Mouse (Mus musculus) small intestine, adult 2 months (tissue): ENCODE results near the gene Dnajc25. TPM values are rescaled to one million over a fixed set of nuclear protein-coding genes. Genes with fewer than 3 reads are reported as not detected.

Experiments used
- H3K27ac ChIP-seq: fragments of 200-500 bp; 2 replicates; pipeline ENCODE4 v1.5.1; 2012; ENCODE audit warnings: low read depth, low read length, control low read depth, inconsistent platforms; ENCODE audit not compliant: insufficient read depth
- H3K27me3 ChIP-seq: fragments of 200-500 bp; 2 replicates; pipeline ENCODE4 v1.6.1; 2012; ENCODE audit warnings: mild to moderate bottlenecking, moderate library complexity, low read length, inconsistent platforms; ENCODE audit not compliant: control insufficient read depth, insufficient read depth
- H3K36me3 ChIP-seq: fragments of 200-500 bp; 2 replicates; pipeline ENCODE4 v1.6.1; 2012; ENCODE audit warnings: mild to moderate bottlenecking, low read length, control low read depth, inconsistent platforms; ENCODE audit not compliant: control insufficient read depth, insufficient read depth
- H3K4me1 ChIP-seq: fragments of 200-500 bp; 2 replicates; pipeline ENCODE4 v1.6.1; 2012; ENCODE audit warnings: low read length, inconsistent platforms, mixed read lengths; ENCODE audit not compliant: control insufficient read depth, insufficient read depth, insufficient read length
- H3K4me3 ChIP-seq: fragments of 200-500 bp; 2 replicates; pipeline ENCODE4 v1.5.1; 2012; ENCODE audit warnings: low read depth, mild to moderate bottlenecking, control low read depth, inconsistent platforms, low read length, moderate library complexity
- CTCF ChIP-seq: fragments of 200-500 bp; IDR thresholded peaks from 2 replicates; pipeline ENCODE4 v1.5.1; 2012; ENCODE audit warnings: low read depth, mild to moderate bottlenecking, control low read depth, inconsistent platforms, low read length, moderate library complexity, mixed read lengths; ENCODE audit not compliant: insufficient replicate concordance, insufficient read length; ENCODE audit errors: extremely low read depth
- POLR2A ChIP-seq: fragments of 200-500 bp; IDR thresholded peaks from 2 replicates; pipeline ENCODE4 v1.6.1; 2012; ENCODE audit warnings: low read depth, mild to moderate bottlenecking, control low read depth, inconsistent platforms, low read length, moderate library complexity
- WGBS: fragments of 180-500 bp; shearing (Covaris S2); methylation state at CpG from one replicate; pipeline ENCODE4 v1.1.7; 2018; 5-methylcytosine and 5-hydroxymethylcytosine counted together
- polyA plus RNA-seq: library from polyadenylated mRNA; depleted of rRNA; stranded (reverse); fragments of >200 nt; gene quantifications from 2 replicates; pipeline ENCODE4 v1.2.3, GENCODE M21; 2012

Dnajc25 gene
- polyA plus RNA-seq, 1 experiment: 4.2 TPM

DNA sequence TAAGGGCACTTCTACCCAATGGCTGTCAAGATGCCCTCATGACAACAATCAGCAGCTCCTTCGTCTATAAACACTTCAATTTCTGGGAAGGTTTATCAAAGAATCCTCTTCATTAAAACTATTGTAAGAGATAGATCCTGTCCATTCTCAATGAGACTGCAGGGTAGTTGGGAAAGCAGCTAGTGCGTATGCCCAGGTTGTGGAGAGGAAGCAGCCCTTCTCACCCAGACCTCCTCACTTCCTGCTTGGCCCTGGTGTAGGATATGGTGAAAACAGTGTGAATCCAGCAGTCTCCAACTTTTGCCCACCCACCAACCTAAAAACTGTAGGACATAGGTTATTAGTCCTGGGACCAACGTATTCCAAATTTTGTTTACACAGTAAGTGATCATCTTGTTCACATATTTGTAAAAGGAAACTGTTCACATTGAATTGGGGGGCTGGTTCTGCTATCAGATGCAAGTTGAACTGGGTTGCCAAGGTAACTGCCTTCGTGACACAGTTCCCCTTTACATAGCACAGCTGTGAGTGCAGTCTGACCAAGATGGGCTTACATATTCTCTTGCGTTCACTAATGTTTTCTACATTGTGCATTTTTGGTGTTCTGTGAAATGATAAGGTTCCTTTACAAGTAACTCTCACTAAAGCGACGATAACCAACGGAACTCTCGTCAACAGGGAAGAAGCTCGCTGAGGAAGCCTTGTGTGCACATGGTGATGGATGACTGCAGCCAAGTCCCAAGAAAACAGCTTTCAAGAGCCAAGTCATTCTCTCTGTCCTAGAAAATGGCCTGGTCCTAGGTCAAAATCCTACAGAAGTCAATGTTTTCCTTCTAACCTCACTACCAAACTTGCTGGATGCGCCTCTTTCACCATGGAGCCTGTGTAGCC lies 45.8 kb downstream of the Dnajc25 start:
- 90% methylated on average over 11 of the region's 11 CpGs for WGBS
- TF ChIP-seq CTCF: no peak
- TF ChIP-seq POLR2A: no peak
- Histone ChIP-seq H3K27ac (no peak overlapping the region), H3K27me3 (no peaks in the 10 kb centered on the region), H3K36me3 (peaks cover 5% of the 10 kb centered on the region), H3K4me3 (no peak overlapping the region), H3K4me1 (peaks cover 2% of the 10 kb centered on the region; the same call in 1 of the 2 replicates)

GRCm38 (mm10) chr4:59043074-59043473 lies 48.2 kb downstream of the Dnajc25 start:
- H3K27ac ChIP-seq: no peak overlapping the region
- 97% methylated on average over 5 of the region's 5 CpGs for WGBS
- TF ChIP-seq POLR2A (no peak), CTCF (no peak)
- H3K4me1 ChIP-seq: no peaks in the 10 kb centered on the region
- H3K4me3 ChIP-seq: no peak overlapping the region
- no peaks in the 10 kb centered on the region for H3K27me3 ChIP-seq
- H3K36me3 ChIP-seq: peaks cover 5% of the 10 kb centered on the region

DNA sequence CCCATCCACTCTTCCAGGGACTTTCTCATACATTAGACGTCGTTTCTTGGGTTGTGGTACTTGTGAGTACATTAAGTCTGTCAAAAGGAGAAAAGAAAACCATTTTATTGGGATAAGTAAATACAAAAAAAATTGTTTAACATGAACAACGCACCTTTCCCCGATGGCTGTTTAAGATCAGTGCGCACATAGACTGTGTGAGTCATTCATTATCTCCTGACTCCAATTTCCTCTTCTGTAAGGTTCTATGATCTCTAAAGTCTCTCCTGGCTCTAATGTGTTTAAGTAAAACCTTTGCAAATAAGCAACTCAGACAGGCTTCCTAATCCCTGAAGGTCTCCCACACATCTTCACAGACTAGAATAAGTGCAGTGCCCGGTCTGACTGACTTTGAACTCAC lies 49.0 kb downstream of the Dnajc25 start:
- Histone ChIP-seq H3K4me1 (no peaks in the 10 kb centered on the region), H3K36me3 (peaks cover 5% of the 10 kb centered on the region), H3K27ac (no peak overlapping the region), H3K27me3 (no peaks in the 10 kb centered on the region), H3K4me3 (no peak overlapping the region)
- WGBS: 51% methylated on average over 6 of the region's 6 CpGs
- TF ChIP-seq POLR2A (no peak), CTCF (no peak)

DNA sequence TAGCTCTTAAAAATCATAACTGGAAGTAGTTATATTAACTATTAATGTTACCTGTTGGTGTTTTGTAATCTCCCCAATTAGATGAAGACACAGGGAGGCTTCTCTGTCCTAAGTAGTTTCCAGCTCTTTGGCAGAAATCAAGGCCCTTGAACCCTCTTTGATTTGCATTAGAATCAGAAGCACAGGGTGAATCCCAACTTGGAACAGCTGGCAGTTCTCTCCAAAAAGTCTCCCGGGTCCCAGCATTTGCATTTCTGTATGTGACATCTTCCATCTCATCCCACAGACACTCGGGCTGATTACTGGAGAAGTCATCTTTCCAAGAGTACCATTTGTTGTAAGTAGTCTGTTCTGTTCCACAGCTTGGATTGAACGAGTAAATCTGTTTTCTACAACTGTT lies 52.4 kb downstream of the Dnajc25 start:
- H3K27ac ChIP-seq: no peak overlapping the region
- H3K27me3 ChIP-seq: no peaks in the 10 kb centered on the region
- WGBS: 66% methylated on average over 3 of the region's 3 CpGs
- H3K4me1 ChIP-seq: no peaks in the 10 kb centered on the region
- no peaks in the 10 kb centered on the region for H3K36me3 ChIP-seq
- no peak overlapping the region for H3K4me3 ChIP-seq
- TF ChIP-seq CTCF: no peak

GRCm38 (mm10) chr4:59051081-59051480 lies 56.2 kb downstream of the Dnajc25 start:
- Histone ChIP-seq H3K36me3 (no peaks in the 10 kb centered on the region), H3K27ac (no peak overlapping the region), H3K4me3 (no peak overlapping the region), H3K27me3 (no peaks in the 10 kb centered on the region), H3K4me1 (no peaks in the 10 kb centered on the region)
- TF ChIP-seq POLR2A (no peak), CTCF (no peak)
- 95% methylated on average over 1 of the region's 1 CpGs for WGBS

DNA sequence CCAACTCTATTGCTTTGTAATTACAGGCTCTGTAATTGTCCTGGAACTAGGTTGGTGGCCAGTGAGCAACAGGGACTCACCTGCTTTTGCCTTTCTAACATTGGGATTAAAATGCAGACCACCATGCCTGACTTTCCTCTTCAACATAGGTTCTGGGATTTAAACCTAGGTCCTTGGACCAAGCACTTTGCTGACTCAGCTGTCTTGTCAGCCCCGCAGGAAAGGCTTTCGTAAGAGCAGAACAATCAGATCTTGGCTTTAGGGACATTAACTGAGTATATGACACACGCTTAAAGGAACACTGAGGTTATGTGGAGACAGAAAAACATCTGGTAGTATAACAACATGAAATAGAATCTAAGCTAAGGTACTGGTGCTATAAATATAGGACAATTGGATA lies 63.1 kb downstream of the Dnajc25 start:
- no peaks in the 10 kb centered on the region for H3K27me3 ChIP-seq
- no peak for TF ChIP-seq CTCF
- no peak overlapping the region for H3K4me3 ChIP-seq
- no peak overlapping the region for H3K27ac ChIP-seq
- 79% methylated on average over 3 of the region's 3 CpGs for WGBS
- H3K36me3 ChIP-seq: no peaks in the 10 kb centered on the region
- no peaks in the 10 kb centered on the region for H3K4me1 ChIP-seq

- no peaks in the 10 kb centered on the region for H3K27me3 ChIP-seq
- no peaks in the 10 kb centered on the region for H3K4me1 ChIP-seq
- TF ChIP-seq POLR2A: no peak
- no peak for TF ChIP-seq CTCF
These were observed 67.7 kb downstream of the Dnajc25 start for GRCm38 (mm10) chr4:59062526-59062925.

More at GRCm38 (mm10) chr4:59062526-59062925, 67.7 kb downstream of the Dnajc25 start:
- H3K4me3 ChIP-seq: no peak overlapping the region
- no peak overlapping the region for H3K27ac ChIP-seq
- no peaks in the 10 kb centered on the region for H3K36me3 ChIP-seq
- WGBS: 84% methylated on average over 12 of the region's 12 CpGs
